Mouse (Mus musculus): ENCODE results near the gene Cpne9. TPM values are rescaled to one million over a fixed set of nuclear protein-coding genes. Genes with fewer than 3 reads are reported as not detected.
A peak's percentile ranks its signal among the peaks of the same experiment; 100 is the strongest.
"Not testable (repeated sequence)": the region's sequence is repeated elsewhere in the genome, so short reads cannot be mapped to it uniquely, and the experiment has no call there.

Cpne9 gene
- total and polyA plus RNA-seq, 2 experiments from 2014 or later = not detected

DNA sequence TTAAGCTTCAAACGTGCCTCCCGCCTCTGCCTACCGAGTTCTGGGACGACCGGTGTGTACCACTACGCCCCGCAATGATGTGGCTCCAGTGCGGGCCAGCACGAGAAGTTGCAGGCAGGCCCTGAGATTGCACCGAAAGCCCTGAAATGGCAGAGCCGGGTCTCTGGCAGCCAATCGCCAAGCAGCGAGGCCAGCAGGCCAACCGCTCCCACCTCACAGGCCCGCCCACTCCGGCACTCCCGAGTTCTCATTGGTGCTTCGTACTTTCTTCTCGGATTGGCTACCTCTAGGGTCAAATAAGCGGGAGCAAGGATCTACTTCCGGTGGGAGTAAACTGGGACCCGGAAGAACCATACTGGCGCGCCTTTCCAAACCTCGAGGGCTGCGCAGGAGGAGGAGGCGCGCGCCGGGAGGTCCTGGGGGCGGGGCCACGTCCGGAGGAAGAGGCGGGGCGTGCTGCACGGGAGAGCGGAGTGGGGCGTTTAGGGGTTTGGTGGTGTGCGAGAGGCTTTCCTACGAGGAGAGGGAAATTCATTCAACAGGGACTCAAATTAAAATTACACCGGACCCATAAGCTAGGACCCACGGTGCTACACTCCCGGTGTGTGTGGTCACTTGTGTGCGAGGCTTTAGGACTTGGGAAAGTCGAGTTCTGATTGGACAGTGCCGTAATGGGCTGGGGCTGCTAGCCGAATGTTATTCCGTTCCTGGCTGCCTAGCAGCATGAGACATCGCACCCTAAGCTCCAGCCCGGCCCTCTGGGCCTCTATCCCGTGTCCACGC, 44.6 kb downstream of the Cpne9 start, which contains the start of gene Ogg1:
Gene Ogg1 (plus strand): TSS at position 440 of the 783 bp plus-strand sequence.
- H3K27me3 ChIP-seq (ENCODE audit: control insufficient read depth, insufficient read depth, low read length) = no peaks in the 10 kb centered on the region
- TF ChIP-seq CTCF (IDR thresholded peaks at IDR 0.05; ENCODE audit: low read depth) = no peak
- TF ChIP-seq EP300 (IDR thresholded peaks at IDR 0.05; ENCODE audit: low read depth) = no peak
- DNase-seq (ENCODE audit: low spot score) (peak; percentile 100), ATAC-seq (ENCODE audit: insufficient read depth, low read depth) (peak; percentile 97)
- peak within 1 kb of the TSS; percentile 55 for H3K4me3 ChIP-seq (ENCODE audit: low read depth, low read length)
- H3K9me3 ChIP-seq (replicated peaks; ENCODE audit: control insufficient read depth, low read length) = no peaks in the 10 kb centered on the region
- H3K4me2 ChIP-seq (ENCODE audit: low read depth, low read length) = peak within 1 kb of the TSS; percentile 88
- WGBS = under 1% methylated on average over 51 of the region's 52 CpGs
- H3K4me1 ChIP-seq (ENCODE audit: control insufficient read depth, insufficient read depth) = peaks cover 18% of the 10 kb centered on the region; the same call in 1 of the 2 replicates
- peak within 1 kb of the TSS; percentile 74 for H3K9ac ChIP-seq (replicated peaks; ENCODE audit: low read depth, low read length)
- peaks cover 37% of the 10 kb centered on the region for H3K36me3 ChIP-seq (replicated peaks; ENCODE audit: control insufficient read depth, insufficient read depth, low read length)
- peak within 1 kb of the TSS; percentile 87 for H3K27ac ChIP-seq (ENCODE audit: low read depth)

DNA sequence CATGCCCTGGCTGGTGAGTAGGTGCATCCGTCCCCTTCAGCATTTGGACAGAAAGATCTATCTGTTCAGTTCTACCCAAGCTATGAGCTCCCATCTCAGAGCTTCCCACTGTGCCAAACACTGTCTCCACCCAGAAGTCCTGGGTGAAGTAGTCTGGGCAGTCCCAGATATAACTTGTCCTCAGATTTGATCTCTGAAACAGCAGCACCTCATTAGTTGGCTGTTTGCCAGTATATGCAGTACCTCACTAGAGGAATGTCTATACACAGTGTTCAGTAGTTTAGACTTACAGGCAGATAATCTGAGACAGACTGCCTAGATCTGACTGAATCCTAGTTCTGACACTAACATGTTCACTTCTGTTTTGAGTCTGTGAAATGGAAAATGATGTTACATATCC, 47.3 kb downstream of the Cpne9 start:
- Histone ChIP-seq H3K4me2 (ENCODE audit: low read depth, low read length) (no peak overlapping the region), H3K27me3 (ENCODE audit: control insufficient read depth, insufficient read depth, low read length) (no peaks in the 10 kb centered on the region), H3K36me3 (replicated peaks; ENCODE audit: control insufficient read depth, insufficient read depth, low read length) (peaks cover 17% of the 10 kb centered on the region), H3K4me1 (ENCODE audit: control insufficient read depth, insufficient read depth) (peaks cover 24% of the 10 kb centered on the region; the same call in 1 of the 2 replicates), H3K4me3 (ENCODE audit: low read depth, low read length) (no peak overlapping the region), H3K9me3 (replicated peaks; ENCODE audit: control insufficient read depth, low read length) (no peaks in the 10 kb centered on the region), H3K27ac (ENCODE audit: low read depth) (no peak overlapping the region), H3K9ac (replicated peaks; ENCODE audit: low read depth, low read length) (no peak overlapping the region)
- TF ChIP-seq CTCF (IDR thresholded peaks at IDR 0.05; ENCODE audit: low read depth) (no peak), EP300 (IDR thresholded peaks at IDR 0.05; ENCODE audit: low read depth) (no peak)
- WGBS = 71% methylated on average over 1 of the region's 1 CpGs
- ATAC-seq (ENCODE audit: insufficient read depth, low read depth) = no peak
- DNase-seq (ENCODE audit: low spot score) = no peak

DNA sequence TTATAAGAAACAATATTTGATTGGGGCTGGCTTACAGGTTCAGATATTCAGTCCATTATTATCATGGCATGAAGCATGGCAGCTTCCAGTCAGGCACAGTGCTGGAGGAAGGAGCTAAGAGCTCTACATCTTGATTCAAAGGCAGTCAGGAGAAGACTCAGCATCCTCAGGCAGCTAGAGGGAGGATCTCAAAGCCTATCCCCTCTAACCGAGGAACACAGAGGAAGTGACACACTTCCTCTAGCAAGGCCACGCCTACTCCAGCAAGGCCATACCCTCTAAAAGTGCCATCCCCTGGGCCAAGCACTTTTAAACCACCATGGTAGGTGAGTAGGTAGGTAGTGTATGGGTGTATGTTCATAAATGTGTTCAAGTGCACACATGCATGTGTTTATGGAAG, 48.4 kb downstream of the Cpne9 start:
- Histone ChIP-seq H3K4me3 (ENCODE audit: low read depth, low read length) (no peak overlapping the region), H3K4me1 (ENCODE audit: control insufficient read depth, insufficient read depth) (peaks cover 23% of the 10 kb centered on the region; the same call in 1 of the 2 replicates), H3K27ac (ENCODE audit: low read depth) (no peak overlapping the region), H3K4me2 (ENCODE audit: low read depth, low read length) (no peak overlapping the region), H3K9me3 (replicated peaks; ENCODE audit: control insufficient read depth, low read length) (no peaks in the 10 kb centered on the region), H3K36me3 (replicated peaks; ENCODE audit: control insufficient read depth, insufficient read depth, low read length) (peaks cover 23% of the 10 kb centered on the region), H3K27me3 (ENCODE audit: control insufficient read depth, insufficient read depth, low read length) (no peaks in the 10 kb centered on the region), H3K9ac (replicated peaks; ENCODE audit: low read depth, low read length) (no peak overlapping the region)
- TF ChIP-seq CTCF (IDR thresholded peaks at IDR 0.05; ENCODE audit: low read depth) = no peak
- no peak for TF ChIP-seq EP300 (IDR thresholded peaks at IDR 0.05; ENCODE audit: low read depth)
- no peak for DNase-seq (ENCODE audit: low spot score)
- no peak for ATAC-seq (ENCODE audit: insufficient read depth, low read depth)
- WGBS = 32% methylated on average over 2 of the region's 2 CpGs

DNA sequence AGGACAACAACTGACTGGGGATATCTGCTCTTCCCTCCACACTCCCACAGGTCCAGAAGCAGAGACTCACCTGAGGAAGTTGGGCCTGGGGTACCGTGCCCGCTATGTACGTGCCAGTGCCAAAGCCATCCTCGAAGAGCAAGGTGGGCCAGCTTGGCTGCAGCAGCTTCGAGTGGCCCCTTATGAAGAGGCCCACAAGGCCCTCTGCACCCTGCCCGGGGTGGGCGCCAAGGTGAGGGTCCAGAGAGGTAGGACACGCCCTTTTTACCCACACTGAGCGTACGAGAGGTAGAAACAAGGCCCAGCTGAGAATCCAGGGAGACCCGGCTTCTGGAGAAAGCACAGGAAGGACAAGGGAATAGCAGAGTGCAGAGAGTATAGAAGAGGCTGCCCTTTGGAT, 49.6 kb downstream of the Cpne9 start:
- H3K4me1 ChIP-seq (ENCODE audit: control insufficient read depth, insufficient read depth) = peaks cover 16% of the 10 kb centered on the region; the same call in 1 of the 2 replicates
- DNase-seq (ENCODE audit: low spot score) (no peak), ATAC-seq (ENCODE audit: insufficient read depth, low read depth) (no peak)
- H3K4me3 ChIP-seq (ENCODE audit: low read depth, low read length) = no peak overlapping the region
- no peaks in the 10 kb centered on the region for H3K9me3 ChIP-seq (replicated peaks; ENCODE audit: control insufficient read depth, low read length)
- peaks cover 32% of the 10 kb centered on the region for H3K36me3 ChIP-seq (replicated peaks; ENCODE audit: control insufficient read depth, insufficient read depth, low read length)
- WGBS = 92% methylated on average over 11 of the region's 11 CpGs
- TF ChIP-seq EP300 (IDR thresholded peaks at IDR 0.05; ENCODE audit: low read depth) = no peak
- TF ChIP-seq CTCF (IDR thresholded peaks at IDR 0.05; ENCODE audit: low read depth) = no peak
- H3K27ac ChIP-seq (ENCODE audit: low read depth) = no peak overlapping the region
- H3K27me3 ChIP-seq (ENCODE audit: control insufficient read depth, insufficient read depth, low read length) = no peaks in the 10 kb centered on the region
- H3K9ac ChIP-seq (replicated peaks; ENCODE audit: low read depth, low read length) = no peak overlapping the region
- H3K4me2 ChIP-seq (ENCODE audit: low read depth, low read length) = no peak overlapping the region

DNA sequence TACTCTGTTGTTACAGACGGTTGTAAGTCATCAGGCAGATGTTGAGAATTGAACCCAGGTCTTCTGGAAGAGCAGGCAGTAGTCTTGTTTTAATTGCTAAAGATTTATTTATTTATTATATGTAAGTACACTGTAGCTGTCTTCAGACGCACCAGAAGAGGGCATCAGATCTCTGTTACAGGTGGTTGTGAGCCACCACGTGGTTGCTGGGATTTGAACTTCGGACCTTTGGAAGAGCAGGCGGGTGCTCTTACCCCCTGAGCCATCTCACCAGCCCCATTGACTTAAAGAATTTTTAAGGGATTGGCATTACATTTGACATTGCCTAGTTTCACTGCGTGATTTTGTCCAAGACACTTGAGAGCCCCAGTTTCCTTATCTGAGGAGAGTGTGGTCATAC, 50.6 kb downstream of the Cpne9 start:
- WGBS = 63% methylated on average over 6 of the region's 6 CpGs
- H3K27me3 ChIP-seq (ENCODE audit: control insufficient read depth, insufficient read depth, low read length); H3K4me3 ChIP-seq (ENCODE audit: low read depth, low read length); H3K9ac ChIP-seq (replicated peaks; ENCODE audit: low read depth, low read length); H3K4me2 ChIP-seq (ENCODE audit: low read depth, low read length); DNase-seq (ENCODE audit: low spot score); ATAC-seq (ENCODE audit: insufficient read depth, low read depth); H3K9me3 ChIP-seq (replicated peaks; ENCODE audit: control insufficient read depth, low read length): not testable (repeated sequence)
- H3K27ac ChIP-seq (ENCODE audit: low read depth) = peak overlapping the region; percentile 81
- TF ChIP-seq CTCF (IDR thresholded peaks at IDR 0.05; ENCODE audit: low read depth) = 0 out of 2 replicates have a peak, but pooled peaks have one; percentile 10
- peaks cover 38% of the 10 kb centered on the region for H3K36me3 ChIP-seq (replicated peaks; ENCODE audit: control insufficient read depth, insufficient read depth, low read length)
- peaks cover 20% of the 10 kb centered on the region; the same call in 1 of the 2 replicates for H3K4me1 ChIP-seq (ENCODE audit: control insufficient read depth, insufficient read depth)
